Mouse (Mus musculus): Measurements from ENCODE around the gene AI661453. TPM values are rescaled to one million over a fixed set of nuclear protein-coding genes. Genes with fewer than 3 reads are reported as not detected.

Gene AI661453
- total RNA-seq, 1 experiment: 2.2 TPM

DNA sequence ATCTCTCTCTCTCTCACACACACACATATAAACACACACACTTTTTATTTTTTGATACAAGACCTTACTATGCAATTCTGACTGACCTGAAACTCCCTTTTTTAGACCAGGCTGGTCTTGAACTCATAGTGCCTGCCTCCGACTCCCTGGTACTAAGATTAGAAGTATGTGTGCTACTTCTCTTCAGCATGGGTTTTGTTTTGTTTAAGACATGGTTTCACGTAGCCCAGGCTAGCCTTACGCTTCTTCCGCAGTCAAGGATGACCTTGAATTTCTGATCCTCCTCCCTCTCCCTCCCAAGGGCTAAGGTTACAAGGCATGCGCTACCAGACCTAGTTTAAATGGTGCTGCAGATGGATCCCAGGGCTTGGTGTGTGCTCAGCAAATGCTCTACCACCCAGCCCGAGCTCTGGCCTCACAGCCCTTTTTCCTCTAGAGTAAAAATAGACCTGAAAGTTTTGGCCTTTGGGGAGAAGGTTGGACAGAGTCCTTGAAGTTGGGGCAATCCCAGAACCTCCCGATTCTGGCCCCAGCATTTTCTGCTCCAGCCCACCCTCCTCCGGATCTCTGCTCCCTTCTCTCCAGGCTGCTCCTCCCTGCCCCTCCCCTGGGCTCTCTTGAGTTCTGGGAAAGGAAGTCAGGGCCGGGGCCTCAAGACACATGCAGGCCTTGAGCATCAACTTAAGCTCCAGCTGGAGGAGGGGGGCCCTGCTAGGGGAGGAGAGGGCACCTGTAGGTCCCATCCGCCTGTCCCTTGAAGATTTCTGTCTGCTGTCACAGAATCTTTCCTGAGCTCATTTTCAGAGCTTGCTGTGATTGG, 76.8 kb downstream of the AI661453 start:
- Histone ChIP-seq H3K36me3 (ENCODE audit: control insufficient read depth, insufficient read depth, low read length, poor library complexity, severe bottlenecking) (no peaks in the 10 kb centered on the region), H3K4me3 (ENCODE audit: insufficient read depth in 1 of 2, low read depth in 1 of 2, low read length in 2 of 2, poor library complexity in 1 of 2, severe bottlenecking in 1 of 2) (peak overlapping the region in 1 of 2 experiments; percentile 11; a peak in 1 of 4 replicates), H3K9ac (ENCODE audit: insufficient read depth, low read depth, low read length, poor library complexity, severe bottlenecking) (peak overlapping the region; percentile 75; the same call in 1 of the 2 replicates), H3K9me3 (ENCODE audit: control insufficient read depth, insufficient read depth, low read depth, low read length) (no peaks in the 10 kb centered on the region), H3K4me1 (ENCODE audit: control insufficient read depth in 2 of 2, insufficient read depth in 2 of 2, low read length in 2 of 2, poor library complexity in 1 of 2) (peaks cover 15 to 26% of the 10 kb centered on the region in 2 experiments), H3K27ac (ENCODE audit: insufficient read depth, low read depth, low read length, poor library complexity, severe bottlenecking) (peak overlapping the region; percentile 98)
- DNase-seq (ENCODE audit: low read depth, low spot score): no peak
- no peak for TF ChIP-seq MAFK (IDR thresholded peaks at IDR 0.05; ENCODE audit: insufficient read depth, low read depth, low read length)
- TF ChIP-seq HCFC1 (IDR thresholded peaks at IDR 0.05; ENCODE audit: borderline replicate concordance, insufficient read depth, low read length): no peak
- no peak for TF ChIP-seq ZC3H11A (IDR thresholded peaks at IDR 0.05; ENCODE audit: borderline replicate concordance, low read depth, low read length)
- no peak for TF ChIP-seq ZNF384 (IDR thresholded peaks at IDR 0.05; ENCODE audit: low read depth, low read length)
- in situ Hi-C loops (cut with MboI; ENCODE audit: low sequenced_read_pairs in 2 of 2, unreplicated experiment in 2 of 2): no loop called here

DNA sequence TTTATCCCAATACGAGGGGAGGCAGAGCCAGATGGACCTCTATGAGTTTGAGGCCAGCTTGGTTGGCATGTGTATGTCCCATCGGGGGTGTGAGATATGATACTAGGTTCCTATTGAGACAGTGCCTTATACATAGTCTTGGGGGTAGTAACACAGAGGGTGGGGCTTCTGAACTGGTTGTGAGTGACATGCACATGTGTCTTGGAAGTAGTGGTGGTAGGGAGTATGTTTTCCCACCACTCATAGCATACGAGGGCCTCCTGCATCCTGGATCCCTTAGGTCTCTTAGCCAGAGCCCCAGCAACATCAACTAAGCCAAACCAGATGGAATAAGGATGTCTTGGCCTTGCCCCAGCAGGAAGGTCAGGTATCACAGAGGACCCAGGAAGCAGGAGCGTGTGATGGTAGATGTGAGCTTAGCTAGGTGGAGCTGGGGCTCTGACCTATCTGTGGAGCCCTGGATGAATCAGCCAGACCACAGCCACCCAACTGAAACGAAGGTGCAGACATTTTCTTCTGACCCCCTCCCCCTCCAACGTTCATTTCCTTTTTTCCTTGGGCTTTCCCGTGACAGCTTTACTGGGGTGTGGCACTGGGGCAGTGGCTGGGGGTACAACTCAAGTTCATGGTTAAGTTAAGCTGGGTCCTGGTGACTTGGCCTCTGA, 78.9 kb downstream of the AI661453 start:
- TF ChIP-seq HCFC1 (IDR thresholded peaks at IDR 0.05; ENCODE audit: borderline replicate concordance, insufficient read depth, low read length) (no peak), MAFK (IDR thresholded peaks at IDR 0.05; ENCODE audit: insufficient read depth, low read depth, low read length) (no peak), ZNF384 (IDR thresholded peaks at IDR 0.05; ENCODE audit: low read depth, low read length) (no peak), CHD2 (IDR thresholded peaks at IDR 0.05; ENCODE audit: low read depth, low read length) (no peak), ZC3H11A (IDR thresholded peaks at IDR 0.05; ENCODE audit: borderline replicate concordance, low read depth, low read length) (no peak)
- DNase-seq (ENCODE audit: low read depth, low spot score): no peak

DNA sequence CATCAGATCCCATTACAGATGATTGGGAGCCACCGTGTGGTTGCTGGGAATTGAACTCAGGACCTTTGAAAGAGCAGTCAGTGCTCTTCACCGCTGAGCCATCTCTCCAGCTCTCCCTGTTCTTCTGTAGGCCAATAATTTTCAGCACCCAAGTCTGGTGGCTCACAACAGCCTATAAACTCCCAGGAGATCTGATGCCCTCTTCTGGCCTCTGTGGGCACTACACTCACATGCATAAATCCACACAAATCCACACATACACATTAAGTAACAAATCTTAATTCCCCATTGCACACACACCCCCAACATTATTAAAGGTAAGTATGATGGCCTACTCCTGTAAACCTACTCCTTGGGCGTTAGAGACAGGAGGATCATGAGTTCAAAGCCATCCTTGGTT, 79.8 kb downstream of the AI661453 start:
- no peak for TF ChIP-seq MAFK (IDR thresholded peaks at IDR 0.05; ENCODE audit: insufficient read depth, low read depth, low read length)
- no peak for TF ChIP-seq ZNF384 (IDR thresholded peaks at IDR 0.05; ENCODE audit: low read depth, low read length)
- no peak for TF ChIP-seq CHD2 (IDR thresholded peaks at IDR 0.05; ENCODE audit: low read depth, low read length)
- Histone ChIP-seq H3K9me3 (ENCODE audit: control insufficient read depth, insufficient read depth, low read depth, low read length) (no peaks in the 10 kb centered on the region), H3K9ac (ENCODE audit: insufficient read depth, low read depth, low read length, poor library complexity, severe bottlenecking) (no peak overlapping the region), H3K36me3 (ENCODE audit: control insufficient read depth, insufficient read depth, low read length, poor library complexity, severe bottlenecking) (no peaks in the 10 kb centered on the region), H3K4me3 (ENCODE audit: insufficient read depth in 1 of 2, low read depth in 1 of 2, low read length in 2 of 2, poor library complexity in 1 of 2, severe bottlenecking in 1 of 2) (no peak overlapping the region), H3K27ac (ENCODE audit: insufficient read depth, low read depth, low read length, poor library complexity, severe bottlenecking) (no peak overlapping the region), H3K4me1 (ENCODE audit: control insufficient read depth in 2 of 2, insufficient read depth in 2 of 2, low read length in 2 of 2, poor library complexity in 1 of 2) (peaks cover 22 to 33% of the 10 kb centered on the region in 2 experiments)
- DNase-seq (ENCODE audit: low read depth, low spot score): no peak
- in situ Hi-C loops (cut with MboI; ENCODE audit: low sequenced_read_pairs in 2 of 2, unreplicated experiment in 2 of 2): no loop called here

More for the DNA sequence above, 78.9 kb downstream of the AI661453 start:
- in situ Hi-C loops (cut with MboI; ENCODE audit: low sequenced_read_pairs in 2 of 2, unreplicated experiment in 2 of 2): no loop called here
- Histone ChIP-seq H3K9ac (ENCODE audit: insufficient read depth, low read depth, low read length, poor library complexity, severe bottlenecking) (no peak overlapping the region), H3K27ac (ENCODE audit: insufficient read depth, low read depth, low read length, poor library complexity, severe bottlenecking) (no peak overlapping the region), H3K4me3 (ENCODE audit: insufficient read depth in 1 of 2, low read depth in 1 of 2, low read length in 2 of 2, poor library complexity in 1 of 2, severe bottlenecking in 1 of 2) (no peak overlapping the region), H3K9me3 (ENCODE audit: control insufficient read depth, insufficient read depth, low read depth, low read length) (no peaks in the 10 kb centered on the region), H3K4me1 (ENCODE audit: control insufficient read depth in 2 of 2, insufficient read depth in 2 of 2, low read length in 2 of 2, poor library complexity in 1 of 2) (peaks cover 24 to 30% of the 10 kb centered on the region in 2 experiments), H3K36me3 (ENCODE audit: control insufficient read depth, insufficient read depth, low read length, poor library complexity, severe bottlenecking) (no peaks in the 10 kb centered on the region)

DNA sequence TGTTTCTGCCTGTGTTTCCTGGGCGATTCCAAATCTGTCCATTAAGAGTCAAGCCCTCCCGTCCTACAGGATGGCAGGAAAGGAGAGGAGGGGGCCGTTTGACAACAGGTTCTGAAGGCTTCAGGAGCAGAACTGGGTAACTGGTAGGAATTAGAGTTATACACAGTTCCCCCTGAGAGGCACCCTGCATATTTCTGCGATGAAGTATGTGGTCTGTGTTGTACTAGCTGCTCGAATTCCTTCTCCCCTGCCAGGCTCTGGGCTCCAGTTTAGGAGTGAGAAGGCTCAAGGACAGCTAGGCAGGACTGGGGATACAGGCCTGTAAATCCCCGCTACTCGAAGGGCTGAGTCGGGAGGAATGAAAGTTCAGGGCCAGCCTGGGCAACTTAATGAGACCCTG, 81.8 kb downstream of the AI661453 start:
- Histone ChIP-seq H3K4me1 (ENCODE audit: control insufficient read depth in 2 of 2, insufficient read depth in 2 of 2, low read length in 2 of 2, poor library complexity in 1 of 2) (peaks cover 27 to 31% of the 10 kb centered on the region in 2 experiments), H3K4me3 (ENCODE audit: insufficient read depth in 1 of 2, low read depth in 1 of 2, low read length in 2 of 2, poor library complexity in 1 of 2, severe bottlenecking in 1 of 2) (no peak overlapping the region; a peak in 1 of 4 replicates), H3K9ac (ENCODE audit: insufficient read depth, low read depth, low read length, poor library complexity, severe bottlenecking) (peak overlapping the region; percentile 32; the same call in 1 of the 2 replicates), H3K27ac (ENCODE audit: insufficient read depth, low read depth, low read length, poor library complexity, severe bottlenecking) (peak overlapping the region; percentile 3; the same call in 1 of the 2 replicates), H3K9me3 (ENCODE audit: control insufficient read depth, insufficient read depth, low read depth, low read length) (no peaks in the 10 kb centered on the region), H3K36me3 (ENCODE audit: control insufficient read depth, insufficient read depth, low read length, poor library complexity, severe bottlenecking) (no peaks in the 10 kb centered on the region)
- DNase-seq (ENCODE audit: low read depth, low spot score): no peak
- in situ Hi-C loops (cut with MboI; ENCODE audit: low sequenced_read_pairs in 2 of 2, unreplicated experiment in 2 of 2): no loop called here
- no peak for TF ChIP-seq MAFK (IDR thresholded peaks at IDR 0.05; ENCODE audit: insufficient read depth, low read depth, low read length)
- no peak for TF ChIP-seq HCFC1 (IDR thresholded peaks at IDR 0.05; ENCODE audit: borderline replicate concordance, insufficient read depth, low read length)
- TF ChIP-seq ZNF384 (IDR thresholded peaks at IDR 0.05; ENCODE audit: low read depth, low read length): no peak
- no peak for TF ChIP-seq ZC3H11A (IDR thresholded peaks at IDR 0.05; ENCODE audit: borderline replicate concordance, low read depth, low read length)

Other genes starting within 250 kb of the AI661453 start
- 55.8 and 65.1 TPM in 2 replicates for gene Mrps10, start 67.7 kb upstream of the AI661453 start, total RNA-seq (2012; rRNA removed)
- gene Guca1b, start 51.2 kb upstream of the AI661453 start, total RNA-seq (2012; rRNA removed): not detected in 2 replicates
- 10.7 and 12.2 TPM in 2 replicates for gene Guca1a, start 36.0 kb upstream of the AI661453 start, total RNA-seq (2012; rRNA removed)
- 0.85 TPM in 2 replicates for gene 1700001C19Rik, start 761 bp downstream of the AI661453 start, total RNA-seq (2012; rRNA removed)
- 40.0 and 58.6 TPM in 2 replicates for gene Taf8, start 65.7 kb downstream of the AI661453 start, total RNA-seq (2012; rRNA removed)
- gene Ccnd3, start 68.4 kb downstream of the AI661453 start, total RNA-seq (2012; rRNA removed): 125 and 131 TPM in 2 replicates
- 51.5 and 51.8 TPM in 2 replicates for gene Bysl, start 174.9 kb downstream of the AI661453 start, total RNA-seq (2012; rRNA removed)
- 43.4 and 46.1 TPM in 2 replicates for gene Med20, start 175.0 kb downstream of the AI661453 start, total RNA-seq (2012; rRNA removed)
- gene Gm20517, start 175.0 kb downstream of the AI661453 start, total RNA-seq (2012; rRNA removed): 4.9 and 5.4 TPM in 2 replicates
- gene Usp49, start 194.1 kb downstream of the AI661453 start, total RNA-seq (2012; rRNA removed): 10.0 and 15.5 TPM in 2 replicates